Mouse (Mus musculus): ENCODE results near the gene Hapln4.

Hapln4 gene

GRCm38 (mm10) chr8:70100241-70100640, 17.0 kb downstream of the Hapln4 start:
- DNase-seq (ENCODE audit: low spot score) = no peak

DNA sequence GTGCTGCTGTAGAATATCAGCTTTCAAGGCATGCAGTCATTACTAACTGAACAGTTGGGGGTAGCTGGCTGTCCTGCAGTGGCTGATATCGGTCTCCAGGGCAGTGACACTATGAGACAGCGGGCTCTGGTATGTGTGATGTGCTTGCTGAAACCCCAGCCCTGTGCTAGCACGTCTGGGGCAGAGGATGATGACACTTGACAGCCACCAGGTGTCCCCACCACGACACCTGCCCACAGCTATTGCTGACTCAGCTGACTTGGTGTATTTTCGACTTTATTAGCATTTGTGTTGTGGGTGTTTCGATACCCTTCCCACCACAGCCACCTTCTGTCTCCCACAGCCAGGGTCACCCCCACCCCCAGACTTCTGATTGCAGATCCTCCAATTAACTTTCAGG, 21.2 kb downstream of the Hapln4 start:
- DNase-seq (ENCODE audit: low spot score) = peak; percentile 72

DNA sequence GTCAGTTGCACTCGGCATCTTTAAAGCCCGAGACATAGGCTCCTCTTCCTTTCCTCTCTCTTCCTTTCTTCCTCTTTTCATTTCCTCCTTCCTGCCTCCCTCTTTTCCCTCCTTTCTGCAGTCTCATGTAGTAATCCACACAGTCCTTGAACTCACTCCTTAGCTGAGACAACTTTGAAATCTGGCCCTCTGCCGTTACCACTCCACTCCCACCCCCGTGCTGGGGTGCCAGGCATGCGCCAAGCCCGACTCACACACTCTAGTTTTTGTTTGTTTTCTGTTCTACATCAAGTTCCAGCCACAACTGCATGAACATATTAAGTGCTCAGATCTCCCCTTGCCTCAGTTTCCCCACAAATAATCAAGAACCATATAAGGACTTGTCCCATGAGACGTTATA, 21.7 kb downstream of the Hapln4 start:
- no peak for DNase-seq (ENCODE audit: low spot score)

DNA sequence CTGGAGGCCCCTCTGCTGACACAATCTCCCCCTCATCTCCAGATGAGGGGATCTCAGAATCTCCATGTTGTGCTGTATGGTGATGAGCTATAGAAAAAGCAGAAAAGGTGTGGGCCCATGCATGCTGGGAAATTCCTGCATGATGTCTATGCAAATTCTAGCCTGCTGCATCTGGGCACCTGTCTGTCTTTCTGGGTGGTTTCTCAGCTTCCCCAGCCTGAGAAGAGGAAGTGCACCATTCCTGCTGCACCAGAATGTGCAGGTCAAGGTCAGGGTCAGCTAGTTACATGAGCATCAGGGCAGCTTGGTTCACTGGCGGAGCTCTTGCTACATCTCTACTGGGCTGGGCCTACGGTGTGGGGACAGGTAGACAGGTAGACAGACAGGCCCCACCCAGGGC, 27.2 kb downstream of the Hapln4 start:
- DNase-seq (ENCODE audit: low spot score) = no peak

GRCm38 (mm10) chr8:70111192-70111795, 28.0 kb downstream of the Hapln4 start:
- DNase-seq (ENCODE audit: low spot score) = no peak

DNA sequence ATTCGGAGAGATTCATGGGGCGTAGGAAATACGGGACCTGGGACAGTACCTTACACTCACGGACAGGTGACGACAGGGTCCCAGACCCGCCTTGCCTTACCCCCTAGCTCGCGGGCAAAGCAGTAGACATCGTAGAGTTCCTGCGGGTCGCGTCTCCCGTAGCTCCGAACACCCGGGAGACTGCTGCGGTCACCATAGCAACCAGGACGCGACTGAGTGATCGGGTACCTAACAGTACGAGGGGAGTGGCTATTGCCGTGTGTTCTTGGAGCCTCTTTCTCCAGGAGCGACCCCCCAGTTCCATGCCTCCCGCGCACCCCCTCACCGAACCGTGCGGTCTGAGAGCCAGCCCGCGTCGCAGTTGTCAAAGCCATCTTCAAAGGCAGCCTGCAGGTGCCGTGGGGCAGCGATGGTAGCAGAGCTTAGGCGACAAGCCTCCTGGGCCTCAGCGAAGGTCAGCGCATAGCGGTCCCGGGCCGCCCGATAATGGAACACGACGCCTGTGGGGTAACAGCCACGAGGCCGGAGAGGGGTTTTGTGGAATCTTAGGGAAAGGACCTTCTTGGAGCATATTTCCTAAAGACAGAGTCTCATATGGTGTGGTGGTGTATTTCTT, 29.3 kb downstream of the Hapln4 start:
- DNase-seq (ENCODE audit: low spot score) = no peak

DNA sequence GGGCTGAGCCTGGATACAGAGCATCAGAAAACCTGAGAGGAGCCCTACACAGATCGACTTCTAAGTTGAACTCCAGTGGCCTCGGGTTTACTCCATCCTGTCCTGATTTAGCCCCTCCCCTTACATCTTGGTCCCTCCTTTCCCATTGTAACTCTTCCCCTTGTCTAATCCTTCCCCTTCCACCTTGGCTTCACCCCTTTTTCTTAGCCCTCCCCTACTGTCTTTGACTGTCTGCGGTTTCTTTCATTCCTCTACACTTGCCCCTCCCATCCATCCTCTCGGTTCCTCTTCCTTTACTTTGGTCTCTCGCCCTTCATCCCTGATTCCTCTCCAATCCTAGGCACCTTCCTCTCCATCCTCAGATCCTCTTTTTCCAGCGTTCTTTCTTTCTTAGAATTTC, 31.2 kb downstream of the Hapln4 start:
- no peak for DNase-seq (ENCODE audit: low spot score)

GRCm38 (mm10) chr8:70114892-70115291, 31.6 kb downstream of the Hapln4 start:
- DNase-seq (ENCODE audit: low spot score) = no peak

DNA sequence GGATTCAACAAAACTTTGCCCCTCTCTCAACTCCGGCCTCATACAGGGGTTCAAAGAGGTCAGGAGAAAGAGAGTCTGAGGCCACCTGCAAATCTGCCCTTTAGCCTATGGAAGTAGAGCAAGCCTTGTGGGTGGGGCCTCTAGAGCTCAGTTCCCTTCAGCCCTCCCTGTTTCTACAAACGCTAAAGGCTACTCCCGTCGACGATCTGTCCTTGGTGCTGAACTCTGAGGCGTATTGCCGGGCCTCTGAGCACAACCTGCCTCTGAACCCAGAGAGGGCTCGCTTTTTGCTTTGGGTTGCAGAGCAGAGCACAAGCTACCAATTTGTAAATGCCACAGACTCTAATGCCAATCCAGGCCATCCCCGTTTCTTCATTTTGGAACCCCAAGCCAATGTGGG, 34.4 kb downstream of the Hapln4 start:
- DNase-seq (ENCODE audit: low spot score) = no peak

DNA sequence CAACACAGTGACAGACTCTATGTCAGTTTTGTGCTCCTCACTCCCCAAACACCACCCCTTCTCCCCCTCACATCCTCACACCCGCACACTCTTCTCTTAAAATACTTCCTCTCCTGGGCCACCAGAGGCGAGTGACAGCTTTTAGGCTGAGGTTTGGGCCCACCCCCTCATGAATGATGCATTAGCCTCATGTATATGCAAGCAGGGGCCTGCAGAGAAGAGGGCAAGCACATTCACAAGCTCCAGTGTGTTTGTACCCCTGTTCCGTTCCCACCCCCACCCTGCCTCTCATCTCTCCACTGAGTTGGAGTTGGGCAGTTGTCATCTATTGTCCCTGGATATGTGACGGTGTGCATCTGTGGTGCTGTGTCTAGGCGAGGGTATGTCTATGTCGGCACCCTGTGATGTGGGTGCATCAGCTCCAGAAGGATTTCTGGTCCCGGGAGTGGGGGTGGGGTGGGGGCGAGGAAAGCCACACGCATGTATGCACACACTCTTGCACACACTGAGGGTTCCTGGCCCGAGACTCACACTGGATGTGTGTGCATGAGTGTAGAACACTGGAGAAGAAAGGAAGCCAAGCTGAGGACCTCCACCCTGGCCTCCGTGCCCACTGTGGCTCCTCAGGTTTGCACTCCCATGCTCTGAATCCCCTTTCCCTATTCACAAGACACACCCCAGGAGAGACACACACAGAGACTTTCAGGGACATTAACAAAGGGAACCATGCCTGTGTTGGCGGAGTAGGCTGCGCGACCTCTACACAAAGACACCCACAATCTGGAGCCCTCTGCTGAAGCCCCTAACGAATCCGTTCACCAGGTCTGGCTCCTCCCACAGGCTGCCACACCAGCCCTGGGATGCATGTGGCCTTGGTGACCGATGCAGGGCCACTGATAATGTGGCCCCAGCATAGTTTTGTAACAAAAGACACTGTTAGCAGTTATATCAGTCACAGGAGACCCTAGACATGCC, 35.8 kb downstream of the Hapln4 start:
- DNase-seq (ENCODE audit: low spot score) = no peak

GRCm38 (mm10) chr8:70120667-70121066, 37.4 kb downstream of the Hapln4 start, which contains the start of gene Ncan:
Gene Ncan, minus strand, starts transcription at chr8:70120873.
- DNase-seq (ENCODE audit: low spot score) = peak; percentile 86

GRCm38 (mm10) chr8:70122863-70123262, 39.6 kb downstream of the Hapln4 start:
- DNase-seq (ENCODE audit: low spot score) = peak; percentile 19

DNA sequence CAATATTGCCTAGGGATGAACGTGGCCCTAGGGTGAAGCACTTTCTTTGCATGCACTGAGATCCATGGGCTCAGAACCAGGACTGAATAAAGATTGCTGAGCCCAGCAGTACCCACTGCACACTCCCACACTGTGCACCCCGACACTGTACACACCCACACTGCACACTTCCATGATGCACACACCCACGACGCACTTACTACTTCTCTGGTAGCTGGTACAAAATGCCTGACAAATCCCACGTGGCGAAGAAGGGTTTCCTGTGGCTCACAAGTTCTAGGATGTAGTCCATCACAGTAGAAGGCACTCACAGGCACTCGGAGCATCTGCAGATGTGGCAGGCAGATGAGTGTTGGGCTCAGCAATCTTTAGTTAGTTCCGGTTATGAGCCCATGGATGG, 41.7 kb downstream of the Hapln4 start:
- DNase-seq (ENCODE audit: low spot score) = no peak

GRCm38 (mm10) chr8:70128435-70128834, 45.2 kb downstream of the Hapln4 start:
- peak; percentile 78 for DNase-seq (ENCODE audit: low spot score)

GRCm38 (mm10) chr8:70129309-70129952, 46.2 kb downstream of the Hapln4 start:
- peak; percentile 90 for DNase-seq (ENCODE audit: low spot score)

- DNase-seq (ENCODE audit: low spot score) = peak; percentile 28
These were observed 46.8 kb downstream of the Hapln4 start for GRCm38 (mm10) chr8:70130066-70130465.

DNA sequence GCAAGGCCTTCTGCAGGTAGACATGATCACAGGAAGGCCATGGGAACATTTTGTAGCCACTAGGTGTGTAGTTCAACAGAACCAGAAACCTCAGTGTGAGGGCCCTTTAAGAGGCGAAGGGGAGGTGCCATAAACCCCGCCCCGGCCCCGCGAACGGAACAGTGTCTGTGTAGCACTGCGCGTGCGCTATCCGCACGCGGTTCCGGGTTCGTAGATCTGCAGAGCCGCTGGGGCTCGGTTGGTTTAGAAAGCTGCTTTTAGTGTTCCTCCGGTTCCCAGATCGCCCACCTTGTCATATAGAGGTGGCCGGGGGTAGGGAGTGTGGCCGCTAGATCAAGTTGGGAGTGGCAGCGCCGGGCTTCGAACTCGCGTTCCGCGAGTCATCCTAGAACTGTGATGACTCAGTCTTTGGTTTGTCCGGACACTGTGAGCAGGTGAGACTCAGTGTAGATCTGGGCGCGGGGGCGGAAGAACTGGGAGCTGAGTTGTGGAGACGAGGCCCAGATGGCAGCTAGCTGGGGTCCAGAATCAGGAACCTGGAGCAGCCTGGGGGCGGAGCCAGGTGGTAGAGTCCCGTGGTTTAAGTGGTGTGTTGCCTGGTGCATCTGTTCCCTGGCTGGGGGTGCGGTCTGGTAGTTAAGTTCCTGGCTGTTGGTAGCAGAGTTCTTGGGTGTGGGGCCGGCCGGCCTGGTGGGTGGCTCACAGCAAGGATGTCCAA, 48.1 kb downstream of the Hapln4 start, which contains the start of gene Nr2c2ap:
TSS of gene Nr2c2ap (plus strand) at position 168 of the 718 bp plus-strand sequence.
- DNase-seq (ENCODE audit: low spot score) = peak; percentile 68

GRCm38 (mm10) chr8:70134086-70134485, 50.8 kb downstream of the Hapln4 start:
- DNase-seq (ENCODE audit: low spot score) = no peak

DNA sequence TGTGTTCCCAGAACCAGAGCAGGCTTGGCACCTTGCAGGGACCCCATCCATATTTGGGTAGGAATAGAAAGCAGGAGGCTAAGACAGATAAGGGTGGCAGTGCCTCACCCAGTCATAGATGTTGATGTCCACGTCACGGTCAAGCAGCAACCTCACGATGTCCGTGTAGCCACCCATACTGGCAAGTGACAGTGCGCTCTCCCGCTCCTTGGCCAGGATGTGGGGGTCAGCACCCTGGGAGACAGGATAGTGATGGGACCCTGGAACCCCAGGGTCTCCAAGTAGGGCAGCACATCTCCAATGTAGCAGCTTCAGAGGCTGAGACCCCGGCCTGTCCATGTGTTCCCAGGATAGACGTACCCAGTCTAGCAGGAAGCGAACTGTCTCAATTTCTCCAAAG, 51.7 kb downstream of the Hapln4 start:
- no peak for DNase-seq (ENCODE audit: low spot score)

- DNase-seq (ENCODE audit: low spot score) = no peak
These were observed 53.3 kb downstream of the Hapln4 start for GRCm38 (mm10) chr8:70136591-70136990.

- DNase-seq (ENCODE audit: low spot score) = no peak
These were observed 54.6 kb downstream of the Hapln4 start for GRCm38 (mm10) chr8:70137890-70138289.

Measured in MN1 (cell line).